Mouse (Mus musculus) spleen, adult 2 months (tissue): ENCODE results near the gene Celsr1.

Experiments
- CTCF ChIP-seq: fragments of 200-500 bp; IDR thresholded peaks from 2 replicates; pipeline ENCODE4 v1.5.1; 2011; ENCODE audit warnings: mild to moderate bottlenecking, inconsistent platforms; ENCODE audit not compliant: insufficient read depth, insufficient read length, insufficient replicate concordance; ENCODE audit errors: extremely low read depth
- POLR2A ChIP-seq: fragments of 200-500 bp; IDR thresholded peaks from 2 replicates; pipeline ENCODE4 v1.6.1; 2011; ENCODE audit warnings: low read depth, low read length, inconsistent platforms

DNA sequence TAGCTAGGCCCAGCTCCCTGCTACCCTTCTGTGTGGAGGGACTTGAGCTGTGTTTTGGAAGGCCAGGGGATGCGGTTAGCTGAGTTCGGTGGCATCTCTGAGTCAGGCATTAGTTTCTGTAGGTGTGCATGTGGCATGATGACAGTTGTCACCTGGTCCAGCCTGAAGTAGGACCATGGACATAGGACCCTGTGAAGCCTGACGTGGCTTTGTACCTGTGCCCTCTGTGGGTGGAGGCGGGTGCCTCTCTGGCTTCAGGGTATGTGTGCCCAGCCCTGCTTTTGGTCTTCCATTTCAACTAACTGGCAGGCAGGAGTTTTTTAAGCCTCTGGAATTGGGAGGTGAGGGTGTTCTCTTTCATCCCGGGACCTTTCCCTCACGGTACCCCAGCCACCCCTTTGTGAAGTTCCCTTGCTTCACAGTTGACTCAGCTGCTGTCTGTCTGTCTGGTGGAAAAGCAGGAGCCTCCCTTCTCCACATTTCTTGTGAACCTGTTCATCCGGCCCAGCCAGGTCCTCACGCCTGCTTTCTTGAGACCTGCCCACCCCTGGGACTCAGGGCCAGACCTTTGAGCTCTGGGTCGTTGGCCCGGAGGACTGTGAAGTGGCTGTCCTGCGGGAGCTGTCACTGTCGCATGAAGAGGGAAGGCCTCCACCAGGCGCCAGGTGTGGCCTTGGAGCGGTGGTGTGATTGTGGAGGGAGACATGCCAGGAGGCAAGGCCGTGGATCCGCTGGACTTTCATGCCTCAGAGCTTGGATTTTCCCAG is 40.8 kb upstream of the Celsr1 start:
- TF ChIP-seq CTCF (no peak), POLR2A (no peak)
